Mouse (Mus musculus): ENCODE measurements at regions not wholly inside any gene's neighbourhood (a gene's known extent, or its start where the extent isn't known, plus 50 kb on each side); places are given as distances from the start of the nearest gene placed in this dataset.

- TF ChIP-seq CTCF (IDR thresholded peaks at IDR 0.05; ENCODE audit: control insufficient read depth, insufficient read depth, insufficient read length) (no peak), MYOD1 (IDR thresholded peaks at IDR 0.05; ENCODE audit: control insufficient read depth, insufficient read length, low read depth) (no peak), USF1 (IDR thresholded peaks at IDR 0.05; ENCODE audit: low read depth) (no peak), MAX (IDR thresholded peaks at IDR 0.05) (no peak), MYOG (IDR thresholded peaks at IDR 0.05; ENCODE audit: control insufficient read depth, extremely low read depth, insufficient read length) (no peak)
These were observed 150.6 kb upstream of the Npy start for GRCm38 (mm10) chr6:49671912-49672311.

Measured in C2C12 (cell line).